Mouse (Mus musculus) neural tube, embryonic 12.5 days (tissue): ENCODE data around the gene Gm21974. TPM values are rescaled to one million over a fixed set of nuclear protein-coding genes. Genes with fewer than 3 reads are reported as not detected.
"Not testable (repeated sequence)": the region's sequence is repeated elsewhere in the genome, so short reads cannot be mapped to it uniquely, and the experiment has no call there.

ENCODE experiments used
- ATAC-seq: fragments of 200-750 bp; cut with Nextera tagmentation; 2 replicates; pipeline ENCODE4 v1.8.0; 2017; ENCODE audit warnings: low read depth, mild to moderate bottlenecking, moderate TSS enrichment, moderate library complexity; ENCODE audit not compliant: low FRiP score
- H3K27ac ChIP-seq: fragments of 300-500 bp; sonication (generic); 2 replicates; pipeline ENCODE4 v1.5.1; 2016
- H3K27me3 ChIP-seq: fragments of 300-500 bp; sonication (generic); replicated peaks from 2 replicates; pipeline ENCODE4 v1.6.1; 2016; ENCODE audit warnings: mild to moderate bottlenecking
- H3K36me3 ChIP-seq: fragments of 300-500 bp; sonication (generic); 2 replicates; pipeline ENCODE4 v1.6.1; 2016; ENCODE audit warnings: mild to moderate bottlenecking
- H3K4me1 ChIP-seq: fragments of 300-500 bp; sonication (generic); 2 replicates; pipeline ENCODE4 v1.6.1; 2016
- H3K4me2 ChIP-seq: fragments of 300-500 bp; sonication (generic); replicated peaks from 2 replicates; pipeline ENCODE4 v1.6.1; 2016; ENCODE audit warnings: mild to moderate bottlenecking
- H3K4me3 ChIP-seq: fragments of 300-500 bp; sonication (generic); 2 replicates; pipeline ENCODE4 v1.5.1; 2016
- H3K9ac ChIP-seq: fragments of 300-500 bp; sonication (generic); 2 replicates; pipeline ENCODE4 v1.6.1; 2016; ENCODE audit warnings: mild to moderate bottlenecking
- H3K9me3 ChIP-seq: fragments of 300-500 bp; sonication (generic); 2 replicates; pipeline ENCODE4 v1.6.1; 2016; ENCODE audit warnings: mild to moderate bottlenecking
- WGBS: fragments of 180-500 bp; shearing (Covaris S2); methylation state at CpG from one replicate; pipeline ENCODE4 v1.1.7; 2016; 5-methylcytosine and 5-hydroxymethylcytosine counted together
- polyA plus RNA-seq: library from polyadenylated mRNA; unstranded; fragments of >200 nt; fragmentation: Nextera tagmentation; extraction: Ambion mirVana; gene quantifications from 2 replicates; pipeline ENCODE4 v1.2.1, GENCODE M21; 2016

Gene Gm21974
- polyA plus RNA-seq, 1 experiment from 2014 or later = not detected

DNA sequence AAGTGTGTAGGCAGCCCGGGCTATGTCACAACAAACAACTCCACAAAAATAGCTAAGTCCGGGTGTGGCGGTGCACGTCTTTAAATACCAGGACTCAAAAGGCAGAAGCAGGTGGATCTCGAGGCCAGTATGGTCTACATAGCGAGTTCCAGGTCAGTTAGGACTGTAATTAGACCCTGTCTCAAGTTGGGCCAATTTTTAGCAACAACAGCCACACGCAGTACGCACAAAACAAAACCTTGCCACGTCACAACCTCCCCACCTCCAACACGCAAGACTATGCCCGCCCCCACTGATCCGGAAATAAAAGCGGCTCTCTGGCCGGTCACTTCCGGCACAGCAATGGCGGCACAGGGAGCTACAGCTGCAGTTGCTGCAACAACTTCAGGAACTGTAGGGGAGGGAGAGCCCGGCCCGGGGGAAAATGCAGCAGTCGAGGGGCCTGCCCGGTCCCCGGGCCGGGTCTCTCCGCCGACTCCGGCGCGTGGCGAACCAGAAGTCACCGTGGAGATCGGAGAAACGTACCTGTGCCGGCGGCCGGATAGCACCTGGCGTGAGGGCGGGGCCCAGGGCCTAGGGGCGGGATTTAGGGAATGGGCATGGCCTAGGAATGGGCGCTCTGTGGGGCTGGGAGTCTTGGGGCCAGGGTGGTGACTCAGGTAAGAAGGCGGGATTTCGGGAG lies 17.1 kb upstream of the Gm21974 start, which contains the start of gene Kat8:
TSS of gene Kat8 (plus strand) at position 327 of the 682 bp plus-strand sequence.
- Histone ChIP-seq H3K27me3 (no peaks in the 10 kb centered on the region), H3K4me2 (peak within 1 kb of the TSS; percentile 78), H3K9me3 (no peaks in the 10 kb centered on the region), H3K4me1 (peaks cover 5% of the 10 kb centered on the region), H3K9ac (peak within 1 kb of the TSS; percentile 81), H3K4me3 (peak within 1 kb of the TSS; percentile 95), H3K27ac (peak within 1 kb of the TSS; percentile 53; the same call in 1 of the 2 replicates), H3K36me3 (peaks cover 38% of the 10 kb centered on the region)
- WGBS = 1% methylated on average over 40 of the region's 40 CpGs
- ATAC-seq = peak; percentile 94

DNA sequence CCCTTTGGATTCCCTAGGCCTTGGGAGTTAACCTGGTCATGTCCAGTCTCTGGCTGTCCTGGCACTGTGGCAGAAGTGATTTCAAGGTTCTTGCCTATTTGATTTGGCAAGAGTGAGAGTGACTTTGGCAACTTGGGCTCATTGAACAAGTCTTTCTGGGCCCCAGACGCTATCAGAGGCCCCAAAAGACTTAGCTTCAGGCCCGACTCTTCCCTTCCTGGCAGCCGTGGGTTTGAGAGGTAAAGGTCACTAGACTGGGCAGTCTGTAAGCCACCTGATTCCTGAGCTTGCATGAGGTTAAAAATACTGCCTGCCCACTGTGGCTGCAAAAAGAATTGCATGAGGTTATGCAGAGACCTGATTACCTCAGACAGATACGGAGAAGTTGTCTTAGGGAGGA lies 13.4 kb upstream of the Gm21974 start:
- Histone ChIP-seq H3K27ac (no peak overlapping the region), H3K36me3 (peaks cover 45% of the 10 kb centered on the region), H3K9ac (no peak overlapping the region), H3K27me3 (no peaks in the 10 kb centered on the region), H3K4me1 (peaks cover 13% of the 10 kb centered on the region), H3K4me2 (no peak overlapping the region), H3K4me3 (no peak overlapping the region), H3K9me3 (no peaks in the 10 kb centered on the region)
- 95% methylated on average over 4 of the region's 4 CpGs for WGBS
- ATAC-seq = no peak

DNA sequence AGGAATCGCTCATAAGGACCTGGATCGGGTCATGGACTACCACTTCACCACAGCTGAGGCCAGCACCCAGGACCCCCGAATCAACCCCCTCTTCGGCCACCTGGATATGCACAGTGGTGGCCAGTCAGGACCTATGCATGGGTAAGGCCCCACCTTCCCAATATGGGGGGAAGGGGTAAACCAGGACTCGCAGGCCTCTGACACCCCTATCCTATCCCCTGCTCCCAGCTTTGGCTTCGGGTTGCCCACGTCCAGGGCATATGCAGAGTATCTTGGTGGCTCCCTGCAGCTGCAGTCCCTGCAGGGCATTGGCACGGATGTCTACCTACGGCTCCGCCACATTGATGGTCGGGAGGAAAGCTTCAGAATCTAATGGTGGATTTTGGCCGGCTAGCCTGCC lies 12.7 kb upstream of the Gm21974 start:
- no peaks in the 10 kb centered on the region for H3K9me3 ChIP-seq
- peaks cover 9% of the 10 kb centered on the region for H3K4me1 ChIP-seq
- 95% methylated on average over 12 of the region's 12 CpGs for WGBS
- ATAC-seq = no peak
- H3K4me3 ChIP-seq = no peak overlapping the region
- peaks cover 45% of the 10 kb centered on the region for H3K36me3 ChIP-seq
- H3K27ac ChIP-seq = no peak overlapping the region
- H3K9ac ChIP-seq = no peak overlapping the region
- no peaks in the 10 kb centered on the region for H3K27me3 ChIP-seq
- H3K4me2 ChIP-seq = no peak overlapping the region

DNA sequence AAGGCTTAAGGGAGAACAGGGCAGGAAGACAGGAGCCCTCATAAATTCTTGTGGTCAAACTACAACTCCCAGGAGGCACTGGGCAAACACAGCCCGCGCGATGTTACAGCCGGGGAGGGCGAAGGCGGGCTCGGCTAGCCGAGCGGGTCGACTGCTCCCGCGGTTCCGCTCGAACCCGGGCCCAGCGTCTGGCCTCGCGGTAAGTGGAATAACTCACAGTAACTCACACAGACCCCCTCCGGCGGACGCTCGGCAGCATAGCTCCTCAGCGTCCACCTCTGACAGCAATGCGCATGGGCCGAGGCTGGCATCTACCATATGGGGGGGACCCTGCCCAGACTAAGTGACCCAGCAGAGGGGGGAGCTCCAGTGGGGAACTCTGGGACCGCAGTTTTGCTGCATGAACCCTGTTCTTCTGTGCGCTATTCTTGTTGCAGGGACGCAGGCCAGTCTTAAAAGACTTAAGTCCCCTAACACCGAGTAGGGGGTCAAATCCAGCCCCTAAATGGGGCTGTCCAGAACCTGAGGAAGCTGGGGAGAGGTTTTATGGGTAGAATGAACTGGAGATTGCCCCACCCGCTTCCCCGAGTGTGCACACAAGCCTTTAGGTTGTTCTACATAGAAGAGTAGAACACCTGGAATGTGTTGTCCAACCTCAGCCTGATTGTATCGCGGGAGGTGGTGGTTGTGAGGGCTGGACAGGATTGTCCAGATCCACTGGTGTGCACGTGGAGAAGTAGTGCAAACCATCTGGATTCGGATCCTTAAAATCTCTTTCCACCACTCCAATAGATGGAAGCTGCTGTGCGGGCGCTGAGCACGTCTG lies 8.9 kb upstream of the Gm21974 start, which contains the start of gene Bckdk:
TSS of gene Bckdk (plus strand) at position 112 of the 826 bp plus-strand sequence.
- Histone ChIP-seq H3K9me3 (no peaks in the 10 kb centered on the region), H3K4me3 (peak within 1 kb of the TSS; percentile 64), H3K36me3 (peaks cover 40% of the 10 kb centered on the region), H3K27ac (no peak within 1 kb of the TSS; the same call in 1 of the 2 replicates), H3K9ac (peak within 1 kb of the TSS; percentile 74), H3K4me2 (peak within 1 kb of the TSS; percentile 84), H3K4me1 (peaks cover 8% of the 10 kb centered on the region), H3K27me3 (no peaks in the 10 kb centered on the region)
- peak; percentile 87 for ATAC-seq
- 8% methylated on average over 38 of the region's 38 CpGs for WGBS

DNA sequence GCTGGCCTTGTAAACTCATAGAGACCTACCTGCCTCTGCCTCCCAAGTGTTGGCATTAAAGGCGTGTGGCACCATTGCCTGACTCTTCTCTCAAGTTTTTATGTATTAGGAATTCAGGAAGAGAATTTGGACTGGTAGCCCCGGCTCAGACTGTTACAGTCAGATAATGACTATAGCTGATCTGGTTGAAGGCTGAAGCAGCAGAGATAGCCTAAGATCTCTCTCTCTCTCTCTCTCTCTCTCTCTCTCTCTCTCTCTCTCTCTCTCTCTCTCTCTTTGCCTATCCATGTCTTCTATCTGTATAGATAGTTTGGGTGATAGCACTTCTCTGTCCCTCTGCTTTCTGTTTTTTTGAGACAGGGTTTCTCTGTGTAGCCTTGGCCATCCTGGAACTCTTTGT lies 6.5 kb upstream of the Gm21974 start:
- peaks cover 16% of the 10 kb centered on the region for H3K36me3 ChIP-seq
- no peak for ATAC-seq
- H3K4me3 ChIP-seq = no peak overlapping the region

DNA sequence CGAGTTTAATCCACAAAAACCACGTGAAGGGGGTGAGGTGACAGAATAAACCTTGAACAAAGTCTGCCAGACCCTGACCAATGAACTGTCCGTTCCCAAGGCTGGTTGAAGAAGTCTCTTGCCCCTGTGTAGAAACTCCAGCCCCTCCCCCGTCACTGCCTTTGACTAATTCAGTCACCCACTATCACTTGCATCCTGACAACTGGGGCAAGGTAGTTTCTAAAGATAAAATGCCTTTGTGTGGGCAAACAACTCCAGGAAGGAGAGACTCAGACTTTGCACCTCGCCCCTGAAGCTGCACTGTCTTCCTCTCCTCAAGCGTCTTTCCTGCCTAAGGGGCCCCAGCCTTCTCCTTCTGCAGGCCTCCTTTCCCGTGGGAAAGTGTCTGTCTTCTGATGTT lies 4.7 kb upstream of the Gm21974 start:
- no peaks in the 10 kb centered on the region for H3K36me3 ChIP-seq
- no peak for ATAC-seq
- no peaks in the 10 kb centered on the region for H3K27me3 ChIP-seq
- H3K9ac ChIP-seq = no peak overlapping the region
- H3K9me3 ChIP-seq = no peaks in the 10 kb centered on the region
- no peak overlapping the region for H3K27ac ChIP-seq
- peaks cover 9% of the 10 kb centered on the region for H3K4me1 ChIP-seq
- 53% methylated on average over 7 of the region's 7 CpGs for WGBS
- H3K4me3 ChIP-seq = no peak overlapping the region
- no peak overlapping the region for H3K4me2 ChIP-seq

More for the DNA sequence above, 6.5 kb upstream of the Gm21974 start:
- Histone ChIP-seq H3K27ac (no peak overlapping the region), H3K9ac (no peak overlapping the region), H3K27me3 (no peaks in the 10 kb centered on the region), H3K4me2 (no peak overlapping the region), H3K4me1 (peaks cover 8% of the 10 kb centered on the region), H3K9me3 (no peaks in the 10 kb centered on the region)
- WGBS = 86% methylated on average over 2 of the region's 2 CpGs

DNA sequence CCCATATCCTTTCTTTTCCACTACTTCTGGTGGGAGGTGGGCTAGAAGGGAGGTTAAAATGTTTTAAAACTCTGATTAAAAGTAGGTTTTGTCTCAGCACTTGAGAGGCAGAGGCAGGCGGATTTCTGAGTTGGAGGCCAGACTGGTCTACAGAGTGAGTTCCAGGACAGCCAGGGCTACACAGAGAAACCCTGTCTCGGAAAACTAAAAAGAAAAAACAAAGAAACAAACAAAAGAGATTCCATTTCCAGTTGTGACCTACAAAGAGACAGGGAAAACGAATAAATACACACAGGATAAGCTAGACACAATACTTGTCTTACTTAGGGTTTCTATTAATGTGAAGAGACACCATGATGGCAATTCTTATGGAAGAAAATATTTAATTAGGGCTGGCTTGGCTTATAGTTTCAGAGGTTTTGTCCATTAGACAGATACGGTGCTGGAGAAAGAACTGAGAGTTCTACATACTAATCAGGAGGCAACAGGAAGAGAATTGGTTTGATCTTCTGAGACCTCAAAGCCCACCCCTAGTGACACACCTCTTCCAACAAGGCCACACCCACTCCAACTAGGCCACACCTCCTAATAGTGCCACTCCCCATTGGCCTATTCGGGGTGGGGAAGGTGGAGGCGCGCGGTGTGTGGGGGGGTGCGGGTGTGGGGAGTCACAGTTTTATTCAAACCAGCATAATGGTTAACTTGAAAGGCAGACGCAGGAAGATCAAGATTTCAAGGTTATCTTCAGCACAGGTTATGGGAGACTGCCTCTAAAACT lies 3.1 kb upstream of the Gm21974 start:
- no peak for ATAC-seq
- H3K9me3 ChIP-seq = no peaks in the 10 kb centered on the region
- H3K9ac ChIP-seq = no peak overlapping the region
- 0 out of 2 replicates have a peak, but pooled peaks cover under 1% of the 10 kb centered on the region for H3K36me3 ChIP-seq
- peaks cover 12% of the 10 kb centered on the region for H3K4me1 ChIP-seq
- WGBS = 45% methylated on average over 10 of the region's 10 CpGs
- H3K4me2 ChIP-seq = no peak overlapping the region
- no peak overlapping the region for H3K27ac ChIP-seq
- no peak overlapping the region for H3K4me3 ChIP-seq
- no peaks in the 10 kb centered on the region for H3K27me3 ChIP-seq

DNA sequence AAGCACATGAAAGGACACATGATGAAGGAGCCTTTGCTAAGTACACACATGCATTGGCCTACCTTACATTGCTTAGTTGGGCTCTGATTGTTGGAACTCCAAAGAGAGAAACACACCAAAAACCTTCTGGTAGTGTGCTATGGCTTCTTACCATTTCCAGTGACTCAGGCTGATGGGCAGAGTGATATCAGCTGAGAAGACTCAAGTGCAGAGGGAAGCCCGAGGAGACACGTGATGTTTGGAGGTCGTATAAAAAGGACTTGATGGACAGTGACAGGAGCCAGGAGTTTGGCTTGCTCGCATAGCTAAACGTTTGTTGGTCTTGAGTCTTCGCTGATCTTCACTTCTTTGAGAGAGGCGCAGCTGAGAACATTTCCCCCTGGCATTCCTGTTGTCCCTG lies 2.3 kb upstream of the Gm21974 start:
- H3K9me3 ChIP-seq = no peaks in the 10 kb centered on the region
- H3K9ac ChIP-seq = no peak overlapping the region
- no peak overlapping the region for H3K4me3 ChIP-seq
- no peak overlapping the region for H3K4me2 ChIP-seq
- no peaks in the 10 kb centered on the region for H3K27me3 ChIP-seq
- H3K4me1 ChIP-seq = peaks cover 12% of the 10 kb centered on the region
- no peak for ATAC-seq
- H3K27ac ChIP-seq = no peak overlapping the region
- H3K36me3 ChIP-seq = peaks cover 9% of the 10 kb centered on the region; the same call in 1 of the 2 replicates
- WGBS = 91% methylated on average over 7 of the region's 7 CpGs

DNA sequence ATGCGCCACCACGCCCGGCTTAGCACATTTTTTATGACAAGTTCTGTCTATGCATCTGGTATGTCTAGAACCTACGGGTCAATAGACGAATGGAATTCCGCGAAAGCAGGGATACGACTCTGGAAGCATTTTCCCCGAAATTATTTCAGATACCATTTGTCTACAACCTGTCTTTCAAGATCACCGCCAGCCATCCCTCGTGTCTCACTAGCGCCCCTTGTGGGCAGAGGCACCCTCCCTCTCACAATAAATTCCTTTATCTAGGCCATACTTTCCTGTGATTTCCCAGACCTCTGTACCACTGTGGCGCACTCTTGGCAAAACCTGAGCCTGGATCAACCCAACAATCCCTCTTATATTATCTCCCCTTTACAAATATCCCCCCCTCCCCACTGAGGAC lies 1.1 kb upstream of the Gm21974 start:
- Histone ChIP-seq H3K9me3 (no peaks in the 10 kb centered on the region), H3K4me1 (peaks cover 12% of the 10 kb centered on the region), H3K9ac (no peak overlapping the region), H3K4me3 (no peak overlapping the region), H3K27ac (no peak overlapping the region), H3K36me3 (peaks cover 14% of the 10 kb centered on the region; the same call in 1 of the 2 replicates), H3K27me3 (no peaks in the 10 kb centered on the region), H3K4me2 (no peak overlapping the region)
- ATAC-seq = no peak
- 60% methylated on average over 13 of the region's 13 CpGs for WGBS

DNA sequence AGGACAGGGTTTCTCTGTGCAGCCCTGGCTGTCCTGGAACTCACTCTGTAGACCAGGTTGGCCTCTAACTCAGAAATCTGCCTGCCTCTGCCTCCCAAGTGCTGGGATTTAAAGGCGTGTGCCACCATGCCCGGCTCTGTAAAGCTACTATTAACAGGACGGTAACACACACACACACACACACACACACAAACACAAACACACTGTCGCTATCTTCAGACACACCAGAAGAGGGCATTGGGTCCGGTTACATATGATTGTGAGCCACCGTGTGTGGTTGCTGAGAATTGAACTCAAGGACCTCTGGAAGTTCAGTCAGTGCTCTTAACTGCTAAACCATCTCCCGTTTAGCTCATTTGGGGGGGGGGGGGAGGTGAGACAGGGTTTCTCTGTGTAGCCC lies 637 bp upstream of the Gm21974 start:
- Histone ChIP-seq H3K4me2 (peak overlapping the region; percentile 72), H3K4me1 (peaks cover 12% of the 10 kb centered on the region), H3K4me3 (peak overlapping the region; percentile 56; the same call in 1 of the 2 replicates), H3K36me3 (peaks cover 15% of the 10 kb centered on the region; the same call in 1 of the 2 replicates)
- not testable (repeated sequence) for H3K9ac ChIP-seq, H3K27me3 ChIP-seq, H3K27ac ChIP-seq, H3K9me3 ChIP-seq
- 66% methylated on average over 7 of the region's 7 CpGs for WGBS
- peak; percentile 48; the same call in 1 of the 2 replicates for ATAC-seq

DNA sequence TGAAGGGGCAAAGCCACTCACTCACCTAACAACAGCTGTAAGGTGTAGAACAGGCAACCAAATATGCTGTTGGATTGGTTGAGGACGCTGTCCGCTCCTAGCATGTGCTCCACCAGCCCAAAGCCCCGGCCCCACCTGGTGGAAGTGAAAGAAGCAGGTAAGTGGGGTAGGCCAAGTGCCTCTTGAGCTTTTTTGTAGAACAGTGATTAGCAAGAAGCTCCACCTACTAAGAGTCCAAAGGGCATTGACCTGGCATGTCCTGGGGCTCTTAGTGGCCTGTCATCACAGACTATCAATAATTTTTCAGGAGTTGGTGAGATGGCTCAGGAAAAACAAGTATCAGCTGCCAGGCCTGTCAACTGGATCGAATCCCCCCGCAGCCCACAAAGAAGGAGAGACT lies 774 bp downstream of the Gm21974 start:
- ATAC-seq = no peak
- Histone ChIP-seq H3K4me1 (peaks cover 12% of the 10 kb centered on the region), H3K9me3 (no peaks in the 10 kb centered on the region), H3K27me3 (no peaks in the 10 kb centered on the region), H3K4me3 (no peak overlapping the region), H3K27ac (no peak overlapping the region), H3K4me2 (peak overlapping the region; percentile 72), H3K9ac (no peak overlapping the region), H3K36me3 (peaks cover 28% of the 10 kb centered on the region)
- WGBS = 86% methylated on average over 5 of the region's 5 CpGs

DNA sequence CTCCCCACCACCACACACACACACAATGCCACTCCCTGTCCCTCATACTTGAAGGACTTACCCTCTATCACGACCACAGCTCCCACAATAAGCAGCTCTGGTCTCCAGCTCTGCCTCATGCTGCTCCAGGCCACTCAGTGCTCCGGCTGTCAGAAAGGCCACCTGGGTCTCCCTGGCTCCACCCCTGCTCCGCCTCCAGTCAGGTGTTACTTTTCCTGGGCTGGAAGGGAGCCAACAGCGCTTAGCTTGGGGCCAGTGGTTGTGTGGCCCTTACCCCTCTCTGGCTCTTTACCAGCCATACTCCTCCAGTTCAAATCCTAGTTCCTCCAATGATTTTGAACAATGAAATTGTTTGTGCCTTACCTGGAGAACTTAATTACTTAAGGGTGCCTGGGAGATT lies 4.5 kb downstream of the Gm21974 start, which contains the start of gene Prss53:
TSS of gene Prss53 (minus strand) at position 173 of the 400 bp plus-strand sequence.
- Histone ChIP-seq H3K4me2 (no peak within 1 kb of the TSS), H3K9me3 (no peaks in the 10 kb centered on the region), H3K36me3 (peaks cover 65% of the 10 kb centered on the region), H3K27ac (0 out of 2 replicates have a peak within 1 kb of the TSS, but pooled peaks have one; percentile 20), H3K9ac (no peak within 1 kb of the TSS), H3K4me1 (peaks cover 12% of the 10 kb centered on the region), H3K4me3 (no peak within 1 kb of the TSS), H3K27me3 (no peaks in the 10 kb centered on the region)
- no peak for ATAC-seq
- WGBS = 39% methylated on average over 4 of the region's 4 CpGs
